Comparison of ENCODE assay signal across 8 mouse cellular contexts in the genomic region with DNA sequence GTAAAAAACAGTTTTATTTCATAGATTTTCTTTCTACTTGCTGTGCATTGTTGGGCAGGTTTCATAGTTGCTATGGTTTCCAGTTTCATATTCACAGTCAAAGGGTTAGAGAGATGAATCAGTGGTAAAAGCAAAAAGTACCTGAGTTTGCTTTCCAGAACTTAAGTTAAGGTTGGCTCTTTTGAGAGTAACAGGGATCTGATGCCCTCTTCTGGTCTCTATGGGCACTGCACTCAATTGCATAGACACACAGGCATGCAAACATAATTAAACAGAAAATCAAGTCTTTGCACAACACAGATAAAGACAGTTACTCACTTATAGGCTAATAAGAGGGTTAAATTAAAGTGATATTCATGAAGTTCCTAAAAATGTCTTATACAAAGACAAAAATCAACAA.
DNase-seq lines count a peak whose midpoint lies in the region.

No protein-coding gene starts in this region.

- intact Hi-C loops in gastrocnemius, postnatal 36 days (cut with DNase I), result no loop called here

- peak; percentile 40 for DNase-seq in heart, postnatal 4 days
- DNase-seq in heart, adult 11 months, result no peak
- DNase-seq in lung, postnatal 10 days, result peak; percentile 40
- no peak for DNase-seq in lung, postnatal 14 days
- DNase-seq in ES-CJ7 (ENCODE audit: low read depth, low spot score), result peak; percentile 49
- peak; percentile 48 to 62 for DNase-seq in thymus, postnatal 10 days (ENCODE audit: low spot score in 2 of 2)
- DNase-seq in cerebellum, postnatal 25 days, result no peak
- DNase-seq in gastrocnemius, postnatal 36 days, result no peak

Comparison
In these comparisons a context has a peak if more than half of its experiments do, and no peak if none do; other contexts are left out.
1. DNase-seq: peak in heart, postnatal 4 days (single experiment), lung, postnatal 10 days (single experiment), ES-CJ7 (single experiment) and thymus, postnatal 10 days (2 of 2); none in heart, adult 11 months (single experiment), lung, postnatal 14 days (single experiment), cerebellum, postnatal 25 days (0 of 2) and gastrocnemius, postnatal 36 days (0 of 2).